Mouse (Mus musculus): Measurements from ENCODE around the gene Ccnf. TPM values are rescaled to one million over a fixed set of nuclear protein-coding genes. Genes with fewer than 3 reads are reported as not detected.

Ccnf gene
- polyA plus RNA-seq (2016; fragmentation: Nextera tagmentation; extraction: Ambion mirVana): 78.2 and 85.3 TPM in 2 replicates

GRCm38 (mm10) chr17:24251320-24252069 is at the start of gene Ccnf:
Ccnf (minus strand) TSS chr17:24251484.
- Histone ChIP-seq H3K4me1 (peaks cover 16% of the 10 kb centered on the region), H3K27ac (peak within 1 kb of the TSS; percentile 86), H3K27me3 (no peaks in the 10 kb centered on the region), H3K9ac (peak within 1 kb of the TSS; percentile 83), H3K9me3 (no peaks in the 10 kb centered on the region), H3K36me3 (peaks cover 25% of the 10 kb centered on the region), H3K4me3 (peak within 1 kb of the TSS; percentile 74), H3K4me2 (replicated peaks) (peak within 1 kb of the TSS; percentile 72)
- peak; percentile 99 for ATAC-seq (ENCODE audit: insufficient number of reproducible peaks, insufficient read depth, low FRiP score, low TSS enrichment)
- under 1% methylated on average over 48 of the region's 48 CpGs for WGBS

- Histone ChIP-seq H3K9me3 (no peaks in the 10 kb centered on the region), H3K9ac (no peak overlapping the region), H3K4me1 (no peaks in the 10 kb centered on the region), H3K27me3 (no peaks in the 10 kb centered on the region), H3K27ac (no peak overlapping the region), H3K36me3 (no peaks in the 10 kb centered on the region), H3K4me2 (replicated peaks) (no peak overlapping the region), H3K4me3 (no peak overlapping the region)
- no peak for ATAC-seq (ENCODE audit: insufficient number of reproducible peaks, insufficient read depth, low FRiP score, low TSS enrichment)
- WGBS: 71% methylated on average over 4 of the region's 4 CpGs
Measured at GRCm38 (mm10) chr17:24300651-24301050, 49.4 kb upstream of the Ccnf start.

- WGBS: 85% methylated on average over 5 of the region's 5 CpGs
- no peak overlapping the region for H3K4me2 ChIP-seq (replicated peaks)
- ATAC-seq (ENCODE audit: insufficient number of reproducible peaks, insufficient read depth, low FRiP score, low TSS enrichment): no peak
- H3K4me1 ChIP-seq: no peaks in the 10 kb centered on the region
- H3K27ac ChIP-seq: no peak overlapping the region
- no peaks in the 10 kb centered on the region for H3K27me3 ChIP-seq
- H3K36me3 ChIP-seq: no peaks in the 10 kb centered on the region
- H3K4me3 ChIP-seq: no peak overlapping the region
- H3K9ac ChIP-seq: no peak overlapping the region
- no peaks in the 10 kb centered on the region for H3K9me3 ChIP-seq
Measured at GRCm38 (mm10) chr17:24289338-24289737, 38.1 kb upstream of the Ccnf start.

GRCm38 (mm10) chr17:24288477-24288876 is 37.2 kb upstream of the Ccnf start:
- WGBS: 80% methylated on average over 9 of the region's 9 CpGs
- Histone ChIP-seq H3K4me1 (no peaks in the 10 kb centered on the region), H3K27me3 (no peaks in the 10 kb centered on the region), H3K27ac (no peak overlapping the region), H3K4me2 (replicated peaks) (no peak overlapping the region), H3K9me3 (no peaks in the 10 kb centered on the region), H3K4me3 (no peak overlapping the region), H3K9ac (no peak overlapping the region), H3K36me3 (no peaks in the 10 kb centered on the region)
- ATAC-seq (ENCODE audit: insufficient number of reproducible peaks, insufficient read depth, low FRiP score, low TSS enrichment): no peak

- no peak overlapping the region for H3K4me3 ChIP-seq
- H3K36me3 ChIP-seq: no peaks in the 10 kb centered on the region
- 73% methylated on average over 3 of the region's 3 CpGs for WGBS
- H3K27me3 ChIP-seq: no peaks in the 10 kb centered on the region
- H3K9me3 ChIP-seq: no peaks in the 10 kb centered on the region
- ATAC-seq (ENCODE audit: insufficient number of reproducible peaks, insufficient read depth, low FRiP score, low TSS enrichment): no peak
- H3K4me2 ChIP-seq (replicated peaks): no peak overlapping the region
- H3K4me1 ChIP-seq: no peaks in the 10 kb centered on the region
- no peak overlapping the region for H3K27ac ChIP-seq
- no peak overlapping the region for H3K9ac ChIP-seq
Measured at GRCm38 (mm10) chr17:24285680-24286079, 34.4 kb upstream of the Ccnf start.

GRCm38 (mm10) chr17:24283266-24283818 is 32.1 kb upstream of the Ccnf start:
- no peak for ATAC-seq (ENCODE audit: insufficient number of reproducible peaks, insufficient read depth, low FRiP score, low TSS enrichment)
- Histone ChIP-seq H3K9me3 (no peaks in the 10 kb centered on the region), H3K4me2 (replicated peaks) (no peak overlapping the region), H3K36me3 (no peaks in the 10 kb centered on the region), H3K9ac (no peak overlapping the region), H3K27me3 (no peaks in the 10 kb centered on the region), H3K4me3 (no peak overlapping the region), H3K4me1 (no peaks in the 10 kb centered on the region), H3K27ac (no peak overlapping the region)
- 73% methylated on average over 9 of the region's 9 CpGs for WGBS

GRCm38 (mm10) chr17:24282637-24283036 is 31.4 kb upstream of the Ccnf start:
- no peak overlapping the region for H3K4me3 ChIP-seq
- H3K27me3 ChIP-seq: no peaks in the 10 kb centered on the region
- H3K9me3 ChIP-seq: no peaks in the 10 kb centered on the region
- H3K27ac ChIP-seq: no peak overlapping the region
- ATAC-seq (ENCODE audit: insufficient number of reproducible peaks, insufficient read depth, low FRiP score, low TSS enrichment): no peak
- H3K4me2 ChIP-seq (replicated peaks): no peak overlapping the region
- no peaks in the 10 kb centered on the region for H3K36me3 ChIP-seq
- WGBS: 70% methylated on average over 4 of the region's 4 CpGs
- H3K4me1 ChIP-seq: no peaks in the 10 kb centered on the region
- no peak overlapping the region for H3K9ac ChIP-seq

GRCm38 (mm10) chr17:24279907-24280306 is 28.6 kb upstream of the Ccnf start:
- Histone ChIP-seq H3K27me3 (no peaks in the 10 kb centered on the region), H3K9me3 (no peaks in the 10 kb centered on the region), H3K27ac (no peak overlapping the region), H3K9ac (no peak overlapping the region), H3K36me3 (no peaks in the 10 kb centered on the region), H3K4me2 (replicated peaks) (no peak overlapping the region), H3K4me1 (no peaks in the 10 kb centered on the region), H3K4me3 (no peak overlapping the region)
- WGBS: 84% methylated on average over 4 of the region's 4 CpGs
- no peak for ATAC-seq (ENCODE audit: insufficient number of reproducible peaks, insufficient read depth, low FRiP score, low TSS enrichment)

GRCm38 (mm10) chr17:24267133-24267532 is 15.8 kb upstream of the Ccnf start:
- 71% methylated on average over 1 of the region's 1 CpGs for WGBS
- Histone ChIP-seq H3K4me1 (no peaks in the 10 kb centered on the region), H3K36me3 (no peaks in the 10 kb centered on the region), H3K4me3 (no peak overlapping the region), H3K9ac (no peak overlapping the region), H3K9me3 (no peaks in the 10 kb centered on the region), H3K4me2 (replicated peaks) (no peak overlapping the region), H3K27me3 (no peaks in the 10 kb centered on the region), H3K27ac (no peak overlapping the region)
- no peak for ATAC-seq (ENCODE audit: insufficient number of reproducible peaks, insufficient read depth, low FRiP score, low TSS enrichment)

- H3K9ac ChIP-seq: no peak overlapping the region
- H3K4me2 ChIP-seq (replicated peaks): no peak overlapping the region
- H3K4me1 ChIP-seq: no peaks in the 10 kb centered on the region
- H3K27ac ChIP-seq: no peak overlapping the region
- no peak for ATAC-seq (ENCODE audit: insufficient number of reproducible peaks, insufficient read depth, low FRiP score, low TSS enrichment)
- no peaks in the 10 kb centered on the region for H3K27me3 ChIP-seq
- H3K4me3 ChIP-seq: no peak overlapping the region
- H3K9me3 ChIP-seq: no peaks in the 10 kb centered on the region
- H3K36me3 ChIP-seq: no peaks in the 10 kb centered on the region
- 82% methylated on average over 2 of the region's 2 CpGs for WGBS
Measured at GRCm38 (mm10) chr17:24264766-24265165, 13.5 kb upstream of the Ccnf start.

- H3K9ac ChIP-seq: no peak overlapping the region
- H3K27ac ChIP-seq: no peak overlapping the region
- no peaks in the 10 kb centered on the region for H3K4me1 ChIP-seq
- 68% methylated on average over 4 of the region's 4 CpGs for WGBS
- H3K36me3 ChIP-seq: no peaks in the 10 kb centered on the region
- H3K4me3 ChIP-seq: no peak overlapping the region
- no peaks in the 10 kb centered on the region for H3K27me3 ChIP-seq
- H3K9me3 ChIP-seq: no peaks in the 10 kb centered on the region
- ATAC-seq (ENCODE audit: insufficient number of reproducible peaks, insufficient read depth, low FRiP score, low TSS enrichment): no peak
- H3K4me2 ChIP-seq (replicated peaks): no peak overlapping the region
Measured at GRCm38 (mm10) chr17:24260516-24260915, 9.2 kb upstream of the Ccnf start.

GRCm38 (mm10) chr17:24259702-24260101 is 8.4 kb upstream of the Ccnf start:
- Histone ChIP-seq H3K4me2 (replicated peaks) (no peak overlapping the region), H3K9ac (no peak overlapping the region), H3K27ac (no peak overlapping the region), H3K9me3 (no peaks in the 10 kb centered on the region), H3K4me3 (no peak overlapping the region), H3K4me1 (no peaks in the 10 kb centered on the region), H3K27me3 (no peaks in the 10 kb centered on the region), H3K36me3 (no peaks in the 10 kb centered on the region)
- ATAC-seq (ENCODE audit: insufficient number of reproducible peaks, insufficient read depth, low FRiP score, low TSS enrichment): no peak
- 78% methylated on average over 5 of the region's 5 CpGs for WGBS

Data from embryonic facial prominence, embryonic 12.5 days (tissue).